Mouse (Mus musculus) thymus, adult 2 months (tissue): Measurements from ENCODE around the gene Rpl14.
A peak's percentile ranks its signal among the peaks of the same experiment; 100 is the strongest.

Experiments
- CTCF ChIP-seq: fragments of 200-500 bp; IDR thresholded peaks from 2 replicates; pipeline ENCODE4 v1.5.1; 2012; ENCODE audit warnings: mild to moderate bottlenecking, control low read depth, low read length, moderate library complexity, borderline replicate concordance; ENCODE audit not compliant: control insufficient read depth, poor library complexity, insufficient read depth; ENCODE audit errors: extremely low read depth
- POLR2A ChIP-seq: fragments of 200-500 bp; IDR thresholded peaks from 2 replicates; pipeline ENCODE4 v1.6.1; 2012; ENCODE audit warnings: mild to moderate bottlenecking, low read length, control low read depth, moderate library complexity; ENCODE audit not compliant: control insufficient read depth, poor library complexity, insufficient read depth; ENCODE audit errors: extremely low read depth

GRCm38 (mm10) chr9:120602839-120603511 is 31.7 kb downstream of the Rpl14 start:
- TF ChIP-seq CTCF = peak; percentile 94
- TF ChIP-seq POLR2A = no peak
